Mouse (Mus musculus): ENCODE data around the gene Zfp105. TPM values are rescaled to one million over a fixed set of nuclear protein-coding genes. Genes with fewer than 3 reads are reported as not detected.

The Zfp105 gene
- 1 to 10 TPM; 3.2 to 5.4 TPM for total RNA-seq (2021)
- polyA plus RNA-seq (2012; rRNA removed), result 0.15 and 0.75 TPM in 2 replicates
- long read RNA-seq, partial matches to known transcripts, result 0 of 2 reads
- long read RNA-seq, other reads (novel, unspliced or antisense), result 1 of 2 reads

DNA sequence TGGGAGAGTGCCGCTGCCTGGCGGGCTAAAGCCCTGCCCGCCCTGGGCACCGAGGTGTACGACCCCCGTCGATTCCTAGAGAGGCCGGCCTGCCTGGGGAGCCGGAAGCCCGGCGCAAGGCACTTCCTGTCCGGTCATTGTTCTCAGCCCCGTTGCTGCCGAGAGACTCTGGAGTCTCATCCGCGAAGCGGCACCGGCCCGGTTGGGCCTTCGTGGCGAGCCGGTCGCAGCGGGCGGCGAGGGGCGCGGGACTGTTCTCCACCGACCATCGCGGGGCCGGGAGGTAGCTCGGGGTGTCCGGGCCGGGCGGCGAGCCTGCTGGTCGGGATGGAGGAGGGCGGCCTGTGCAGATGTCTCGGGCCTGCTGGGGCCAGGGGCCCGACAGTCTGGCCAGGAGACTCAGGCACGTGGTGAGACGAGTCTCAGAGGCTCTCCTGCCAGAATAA, at the start of gene Zfp105:
Zfp105 (plus strand) TSS at position 137 of the 446 bp plus-strand sequence.
- DNase-seq, result peak; percentile 79

DNA sequence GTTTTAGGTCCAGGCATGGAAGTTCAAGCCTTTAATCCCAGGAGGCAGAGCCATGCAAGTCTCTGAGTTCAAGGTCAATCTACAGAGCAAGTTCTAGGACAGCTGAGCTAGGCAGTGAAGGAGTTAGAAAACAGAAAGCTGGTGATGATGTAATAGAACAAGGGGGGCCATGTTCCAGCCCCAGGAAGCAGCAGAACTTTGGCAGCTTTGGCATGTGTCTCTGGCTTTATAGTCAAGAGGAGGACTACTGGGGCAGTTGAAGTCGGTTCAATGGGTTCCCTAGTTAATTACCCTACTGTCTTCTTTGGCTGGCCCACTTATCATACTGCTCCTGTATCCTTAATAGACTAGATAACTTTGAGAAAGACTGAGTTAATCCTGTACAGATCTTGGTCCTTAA, 48.2 kb upstream of the Zfp105 start:
- no peak for DNase-seq

DNA sequence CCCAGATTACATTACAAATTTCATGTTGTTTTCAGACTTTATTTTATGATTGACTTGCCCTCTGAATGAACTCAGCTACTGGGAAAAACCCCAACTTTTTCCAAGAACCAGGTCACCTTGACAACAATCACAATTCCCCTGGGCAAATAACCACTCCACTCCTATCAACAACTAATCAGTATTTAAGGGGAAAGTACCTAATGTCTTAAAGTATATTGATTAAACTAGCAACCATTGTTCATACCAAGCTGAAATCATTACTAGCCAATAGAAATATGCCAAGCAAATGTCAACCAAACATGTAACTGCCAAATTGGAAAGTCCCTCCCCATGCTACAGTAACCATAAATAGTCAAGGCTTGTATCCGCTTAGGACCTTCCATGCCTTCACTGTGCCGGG, 47.7 kb upstream of the Zfp105 start:
- DNase-seq, result no peak

DNA sequence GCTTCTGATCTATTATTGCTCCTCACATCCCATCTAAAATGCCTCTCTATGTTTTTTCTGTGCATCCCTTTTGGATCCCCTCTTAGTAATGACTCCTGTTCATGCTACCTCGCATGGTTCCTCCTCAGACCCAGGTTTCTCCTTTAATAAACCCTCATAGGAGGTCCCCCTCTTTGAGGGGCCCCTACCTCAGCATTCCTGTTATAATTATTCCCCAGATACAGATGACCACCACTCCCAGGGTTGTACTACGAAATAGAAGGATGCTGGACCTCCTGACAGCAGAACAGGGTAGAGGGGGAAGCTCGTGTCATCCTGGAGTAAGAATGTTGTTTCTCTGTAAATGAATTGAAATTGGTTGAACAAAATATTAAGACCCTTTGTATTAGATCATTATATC, 37.5 kb upstream of the Zfp105 start, which contains the start of gene Zkscan7:
Zkscan7 (plus strand) TSS at position 301 of the 400 bp plus-strand sequence.
- DNase-seq, result no peak

DNA sequence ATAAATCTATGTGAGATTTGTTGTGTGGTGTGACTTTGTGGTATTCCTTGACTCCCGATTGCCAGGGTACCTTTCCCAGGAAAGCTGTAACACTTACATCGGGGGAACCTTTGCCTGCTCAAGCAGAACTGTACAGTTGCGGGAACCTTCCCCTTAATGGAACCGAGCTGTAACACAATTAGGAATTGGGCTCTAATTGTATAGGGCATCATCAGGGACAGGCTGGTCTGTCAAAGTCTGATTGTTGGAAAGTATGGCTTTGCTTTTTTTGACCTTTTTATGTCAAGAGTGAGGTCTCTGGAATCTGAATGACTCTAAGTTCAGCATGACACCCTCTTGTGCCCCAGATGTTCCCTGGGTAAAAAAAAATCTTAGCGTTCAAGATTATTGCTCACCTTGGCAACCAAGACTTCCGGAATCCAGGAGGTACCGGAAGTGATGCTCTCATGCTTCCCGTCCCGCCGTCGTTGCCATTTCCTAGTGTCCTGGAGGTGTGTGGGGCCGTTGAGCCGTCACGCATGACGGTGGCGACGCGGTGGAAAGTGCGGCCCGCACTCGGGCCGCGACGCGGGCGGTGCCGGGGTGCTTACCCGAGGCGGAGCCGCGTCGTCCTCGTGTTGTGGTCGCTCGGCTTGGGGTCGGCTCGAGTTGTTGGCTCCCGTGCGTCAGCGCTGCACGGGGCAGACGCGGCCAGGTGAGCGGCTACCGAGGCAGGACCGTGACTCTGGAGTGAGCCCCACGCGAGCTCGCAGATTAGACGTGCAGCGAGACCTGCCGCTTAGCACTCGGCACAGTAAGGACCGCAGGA, 36.3 kb upstream of the Zfp105 start:
- DNase-seq, result peak; percentile 74

DNA sequence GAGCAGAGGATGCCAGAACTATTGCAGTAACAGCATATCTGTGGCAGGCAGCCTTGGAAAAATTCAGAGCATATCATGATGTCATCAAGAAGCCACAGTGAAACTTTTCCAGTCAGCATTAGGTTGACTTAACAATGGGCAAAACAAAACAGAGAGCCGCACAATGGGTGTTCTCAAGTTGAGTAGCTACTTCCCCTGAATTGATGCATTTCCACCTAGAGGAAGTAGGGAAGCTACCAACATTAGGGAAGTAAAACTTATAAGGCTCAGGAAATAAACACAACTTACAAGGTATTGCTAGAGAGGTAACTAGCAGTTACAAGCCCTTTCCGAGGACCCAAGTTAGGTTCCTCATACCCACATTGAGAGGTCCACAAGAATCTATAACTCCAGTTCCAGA, 21.8 kb upstream of the Zfp105 start:
- no peak for DNase-seq

DNA sequence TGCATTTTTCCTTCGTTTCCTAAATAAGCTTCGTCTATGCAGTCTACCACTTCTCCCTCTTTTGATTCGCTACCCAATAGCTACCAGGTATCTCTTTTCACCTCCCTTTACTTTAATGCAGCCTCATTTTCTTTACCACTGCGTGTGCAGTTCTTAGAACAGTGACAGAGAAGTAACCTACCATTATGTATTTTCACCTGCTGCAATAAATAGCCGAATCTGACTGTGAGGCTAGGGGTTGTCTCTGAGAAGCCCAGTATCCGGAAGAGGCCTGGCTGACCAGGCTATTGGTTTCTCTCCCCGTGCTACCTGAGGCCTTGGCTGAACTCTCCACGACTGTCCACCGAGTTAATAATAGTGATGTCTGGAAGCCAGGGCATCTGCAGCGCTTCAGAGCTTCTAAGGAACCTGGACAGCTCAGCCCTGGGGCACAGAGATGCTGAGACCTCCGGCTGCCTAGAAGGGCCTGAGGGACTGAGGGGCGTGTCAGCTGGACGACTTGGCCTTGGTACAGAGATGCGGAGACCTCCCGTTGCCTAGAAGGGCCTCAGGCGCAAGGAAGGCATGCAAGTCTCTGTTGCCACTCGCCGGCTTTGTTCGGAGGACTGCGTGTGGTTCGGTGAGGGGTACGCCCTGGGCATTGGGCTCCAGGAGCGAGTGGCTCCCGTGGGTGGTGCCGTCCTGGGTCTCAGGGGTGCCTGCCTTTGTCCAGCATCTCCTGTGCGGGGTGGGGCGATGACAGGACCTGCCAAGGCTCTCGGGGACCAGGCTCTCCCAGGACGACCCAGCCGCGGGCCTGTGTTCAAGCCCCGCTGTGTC, 19.9 kb upstream of the Zfp105 start:
- DNase-seq, result peak; percentile 53

DNA sequence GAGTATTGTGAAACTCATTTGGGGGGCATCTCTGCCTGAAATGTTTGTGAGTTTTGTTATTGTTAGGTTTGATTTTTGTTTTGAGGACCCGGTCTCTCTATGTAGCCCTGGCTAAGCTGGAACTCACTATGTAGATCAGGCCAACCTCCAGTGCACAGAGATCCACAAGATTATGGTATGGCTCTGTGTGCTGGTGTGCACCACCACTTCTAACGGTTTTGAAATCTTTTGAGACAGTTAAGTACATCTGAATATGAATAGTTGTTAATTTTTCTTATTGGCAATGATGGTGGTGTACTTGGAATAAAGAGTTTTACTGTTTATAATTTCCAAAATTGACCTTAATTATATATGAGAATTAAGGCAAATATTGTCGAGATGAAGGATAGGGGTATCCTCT, 436 bp upstream of the Zfp105 start:
- no peak for DNase-seq

DNA sequence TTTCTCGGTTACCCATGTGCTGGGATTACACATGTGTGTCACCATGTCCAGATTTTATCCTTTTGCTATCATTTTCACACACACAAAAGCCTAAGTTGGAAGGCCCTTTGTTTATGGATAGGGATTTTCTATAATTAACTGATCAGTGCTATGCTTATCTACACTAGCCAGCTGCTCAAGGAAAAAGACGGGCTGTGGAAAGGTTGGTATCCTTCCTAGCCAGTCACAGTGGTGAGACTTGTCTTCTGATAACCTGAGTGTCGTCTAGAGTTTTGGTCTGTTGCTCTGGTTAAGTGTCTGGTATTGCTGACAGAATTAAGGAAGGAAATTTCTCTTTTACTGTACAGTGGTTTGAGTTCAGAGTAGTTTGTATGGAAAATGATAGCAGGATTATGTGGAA, 6.0 kb downstream of the Zfp105 start:
- no peak for DNase-seq

DNA sequence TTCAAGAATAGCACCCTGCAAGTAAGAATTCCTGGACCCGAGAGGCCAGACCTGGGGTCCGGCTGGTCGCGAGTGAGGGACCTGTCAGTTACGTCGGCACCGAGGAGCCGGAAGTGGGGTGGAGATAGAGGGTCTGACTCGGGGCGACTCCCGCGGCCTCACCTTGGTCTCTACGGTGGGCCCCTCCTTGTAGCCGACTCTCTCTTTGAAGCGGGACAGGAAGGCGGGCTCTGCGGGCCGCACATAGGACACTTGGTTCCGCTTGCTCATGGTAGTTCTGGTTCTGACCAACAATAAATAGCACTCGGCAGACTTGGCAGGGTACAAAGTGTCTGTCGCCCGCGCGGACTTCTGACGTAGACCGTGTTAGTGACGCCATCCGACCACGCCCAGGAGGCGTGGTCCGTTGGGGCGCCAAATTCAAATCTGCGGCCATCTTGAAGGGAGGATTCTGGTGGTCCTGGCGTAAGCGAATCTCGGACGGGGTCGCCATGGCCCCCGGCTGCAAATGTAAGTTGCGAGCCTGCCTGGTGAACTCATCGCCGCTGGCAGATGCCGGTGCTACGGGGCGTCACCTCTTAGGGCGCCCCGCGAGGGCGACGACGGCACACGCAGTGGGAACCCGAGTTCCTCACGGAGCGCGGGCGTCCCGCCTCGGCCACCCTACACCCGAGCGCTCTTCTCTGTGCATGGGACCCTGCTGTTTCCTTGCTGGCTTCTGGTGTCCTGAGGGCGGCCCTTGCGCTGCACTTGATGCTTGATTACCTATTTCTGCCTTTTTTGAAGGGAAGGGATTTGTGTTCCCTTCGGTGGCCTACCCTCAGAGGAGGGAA, 28.0 kb downstream of the Zfp105 start, which contains the start of the genes 1110059G10Rik and Kif15:
1110059G10Rik (minus strand) TSS at position 358 of the 833 bp plus-strand sequence.
Kif15 (plus strand) TSS at position 404 of the 833 bp plus-strand sequence.
- DNase-seq, result peak; percentile 91

Other genes with a start within 250 kb of the Zfp105 start
- not detected for gene Topaz1, start 175.7 kb upstream of the Zfp105 start, total RNA-seq (2021)
- gene Topaz1, start 175.7 kb upstream of the Zfp105 start, polyA plus RNA-seq (2012; rRNA removed), result not detected in 2 replicates
- 10 to 100 TPM; 19.2 to 23.5 TPM for gene Tcaim, start 117.5 kb upstream of the Zfp105 start, total RNA-seq (2021)
- gene Tcaim, start 117.5 kb upstream of the Zfp105 start, polyA plus RNA-seq (2012; rRNA removed), result 3.8 and 5.0 TPM in 2 replicates
- not detected for gene Gm35549, start 79.0 kb upstream of the Zfp105 start, total RNA-seq (2021)
- not detected in 2 replicates for gene Gm35549, start 79.0 kb upstream of the Zfp105 start, polyA plus RNA-seq (2012; rRNA removed)
- 100 to 1,000 TPM in 1 of 2 experiments, 10 to 100 TPM in 1; 71.4 to 109 TPM for gene Zfp445, start 57.1 kb upstream of the Zfp105 start, total RNA-seq (2021)
- 15.5 and 30.5 TPM in 2 replicates for gene Zfp445, start 57.1 kb upstream of the Zfp105 start, polyA plus RNA-seq (2012; rRNA removed)
- 1 to 10 TPM; 5.6 to 6.5 TPM for gene Zkscan7, start 37.4 kb upstream of the Zfp105 start, total RNA-seq (2021)
- gene Zkscan7, start 37.4 kb upstream of the Zfp105 start, polyA plus RNA-seq (2012; rRNA removed), result 2.0 and 4.0 TPM in 2 replicates
- 10 to 100 TPM; 18.8 to 22.3 TPM for gene 1110059G10Rik, start 27.9 kb downstream of the Zfp105 start, total RNA-seq (2021)
- 1.1 and 1.6 TPM in 2 replicates for gene 1110059G10Rik, start 27.9 kb downstream of the Zfp105 start, polyA plus RNA-seq (2012; rRNA removed)
- gene Kif15, start 28.0 kb downstream of the Zfp105 start, total RNA-seq (2021), result 1 to 10 TPM; 1.2 to 1.3 TPM
- gene Kif15, start 28.0 kb downstream of the Zfp105 start, polyA plus RNA-seq (2012; rRNA removed), result 0.30 TPM in 1 of 2 replicates, not detected in the other
- gene Tmem42, start 98.3 kb downstream of the Zfp105 start, total RNA-seq (2021), result 10 to 100 TPM; 16.1 to 17.9 TPM
- 34.4 and 39.2 TPM in 2 replicates for gene Tmem42, start 98.3 kb downstream of the Zfp105 start, polyA plus RNA-seq (2012; rRNA removed)
- under 1 TPM; 0.45 to 0.52 TPM for gene Tgm4, start 111.7 kb downstream of the Zfp105 start, total RNA-seq (2021)
- gene Tgm4, start 111.7 kb downstream of the Zfp105 start, polyA plus RNA-seq (2012; rRNA removed), result 0.13 and 0.26 TPM in 2 replicates
- gene Zdhhc3, start 190.1 kb downstream of the Zfp105 start, total RNA-seq (2021), result 10 to 100 TPM; 62.8 to 83.5 TPM
- 221 and 236 TPM in 2 replicates for gene Zdhhc3, start 190.1 kb downstream of the Zfp105 start, polyA plus RNA-seq (2012; rRNA removed)
- gene Exosc7, start 190.1 kb downstream of the Zfp105 start, total RNA-seq (2021), result 10 to 100 TPM; 29.6 to 39.3 TPM
- 7.5 and 7.6 TPM in 2 replicates for gene Exosc7, start 190.1 kb downstream of the Zfp105 start, polyA plus RNA-seq (2012; rRNA removed)
- 10 to 100 TPM; 27.6 to 47.5 TPM for gene Clec3b, start 227.9 kb downstream of the Zfp105 start, total RNA-seq (2021)
- 34.0 and 58.3 TPM in 2 replicates for gene Clec3b, start 227.9 kb downstream of the Zfp105 start, polyA plus RNA-seq (2012; rRNA removed)

Data from adrenal gland, adult 2 months (tissue).